8 mouse cellular contexts compared by ENCODE assay signal in the genomic region with DNA sequence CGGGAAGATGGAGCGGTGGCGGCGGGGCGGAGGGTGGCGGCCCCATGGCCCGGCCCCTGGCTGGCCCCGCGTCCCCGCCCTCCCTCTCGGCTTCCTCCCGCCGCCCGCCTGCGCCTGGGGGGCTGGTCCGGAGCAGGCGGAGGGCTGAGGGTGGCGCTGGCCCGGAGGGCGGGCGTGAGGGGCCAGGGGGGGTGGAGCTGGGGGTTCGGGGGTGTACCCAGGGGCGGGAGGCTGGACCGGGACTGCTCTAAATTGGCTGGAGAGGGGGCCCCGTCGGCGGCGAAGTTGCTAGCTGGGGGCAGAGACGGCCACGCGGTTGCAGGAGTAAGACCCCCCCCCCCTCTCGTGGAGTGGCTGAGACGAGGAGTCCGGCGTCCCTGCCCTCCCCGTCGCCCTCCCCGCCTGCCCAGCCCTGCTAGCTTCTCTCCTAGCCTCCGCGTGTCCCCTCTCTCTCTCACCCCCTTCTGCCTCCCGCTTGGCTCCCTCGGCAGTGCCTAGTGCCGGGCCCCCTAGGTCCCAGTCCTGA. TPM values are rescaled to one million over a fixed set of nuclear protein-coding genes. Genes with fewer than 3 reads are reported as not detected.
DNase-seq lines count a peak whose midpoint lies in the region; ATAC-seq and TF ChIP-seq lines count a peak whose summit lies in the region.

No protein-coding gene starts in this region.

- H3K4me1 ChIP-seq in G1E (ENCODE audit: insufficient read depth, low read depth, low read length), result peaks cover 58% of the 10 kb centered on the region
- H3K4me1 ChIP-seq in embryonic facial prominence, embryonic 10.5 days, result peaks cover 49% of the 10 kb centered on the region
- H3K4me1 ChIP-seq in heart, embryonic 15.5 days (replicated peaks), result peaks cover 21% of the 10 kb centered on the region
- H3K4me1 ChIP-seq in limb, embryonic 10.5 days, result peaks cover 46% of the 10 kb centered on the region
- H3K4me1 ChIP-seq in testis, adult 2 months (ENCODE audit: control insufficient read depth, insufficient read depth, low read length), result peaks cover 10% of the 10 kb centered on the region

- H3K4me2 ChIP-seq in heart, embryonic 15.5 days, result peak overlapping the region; percentile 73

- TF ChIP-seq CTCF in G1E (IDR thresholded peaks at IDR 0.05; ENCODE audit: low read depth, low read length), result no peak
- no peak for TF ChIP-seq CTCF in testis, adult 2 months (IDR thresholded peaks at IDR 0.05; ENCODE audit: control insufficient read depth, insufficient read depth, insufficient replicate concordance, low read depth, low read length)

- H3K9ac ChIP-seq in heart, embryonic 15.5 days, result peak overlapping the region; percentile 64

- WGBS in embryonic facial prominence, embryonic 10.5 days, result 12% methylated on average over 25 of the region's 43 CpGs
- 12% methylated on average over 11 of the region's 43 CpGs for WGBS in heart, embryonic 15.5 days
- 2% methylated on average over 12 of the region's 43 CpGs for WGBS in limb, embryonic 10.5 days

- no peak for TF ChIP-seq POLR2A in testis, adult 2 months (IDR thresholded peaks at IDR 0.05; ENCODE audit: control insufficient read depth, low read depth, low read length)

- H3K9me3 ChIP-seq in G1E (replicated peaks), result no peaks in the 10 kb centered on the region
- no peaks in the 10 kb centered on the region for H3K9me3 ChIP-seq in embryonic facial prominence, embryonic 10.5 days
- H3K9me3 ChIP-seq in heart, embryonic 15.5 days (replicated peaks), result no peaks in the 10 kb centered on the region
- H3K9me3 ChIP-seq in limb, embryonic 10.5 days (replicated peaks), result no peaks in the 10 kb centered on the region

- peaks cover 32% of the 10 kb centered on the region for H3K36me3 ChIP-seq in G1E (replicated peaks)
- no peaks in the 10 kb centered on the region for H3K36me3 ChIP-seq in embryonic facial prominence, embryonic 10.5 days (replicated peaks)
- no peaks in the 10 kb centered on the region for H3K36me3 ChIP-seq in heart, embryonic 15.5 days
- peaks cover 2% of the 10 kb centered on the region; the same call in 1 of the 2 replicates for H3K36me3 ChIP-seq in limb, embryonic 10.5 days
- H3K36me3 ChIP-seq in testis, adult 2 months (ENCODE audit: control insufficient read depth, insufficient read depth, low read length), result no peaks in the 10 kb centered on the region

- H3K4me3 ChIP-seq in G1E (ENCODE audit: low read depth, low read length), result peak overlapping the region; percentile 75
- peak overlapping the region; percentile 69 for H3K4me3 ChIP-seq in embryonic facial prominence, embryonic 10.5 days
- H3K4me3 ChIP-seq in heart, embryonic 15.5 days, result peak overlapping the region; percentile 71
- H3K4me3 ChIP-seq in limb, embryonic 10.5 days, result peak overlapping the region; percentile 66
- peak overlapping the region; percentile 74 for H3K4me3 ChIP-seq in testis, adult 2 months (ENCODE audit: control insufficient read depth, low read depth, low read length)

- peak; percentile 18; the same call in 1 of the 2 replicates for ATAC-seq in G1E (ENCODE audit: extremely low read depth, insufficient number of reproducible peaks, low FRiP score, poor library complexity, severe bottlenecking)
- peak; percentile 87 for ATAC-seq in heart, embryonic 15.5 days (replicated peaks; ENCODE audit: insufficient number of reproducible peaks, insufficient read depth, low FRiP score, low read depth)
- ATAC-seq in megakaryocyte progenitor cell, adult 5-6 weeks (replicated peaks; ENCODE audit: poor library complexity), result peak; percentile 29

- H3K27me3 ChIP-seq in G1E (ENCODE audit: insufficient read depth, low read length), result no peaks in the 10 kb centered on the region
- peaks cover 94% of the 10 kb centered on the region for H3K27me3 ChIP-seq in embryonic facial prominence, embryonic 10.5 days (replicated peaks; ENCODE audit: low read depth, poor library complexity, severe bottlenecking)
- H3K27me3 ChIP-seq in heart, embryonic 15.5 days, result no peaks in the 10 kb centered on the region; the same call in 1 of the 2 replicates
- H3K27me3 ChIP-seq in limb, embryonic 10.5 days (ENCODE audit: low read depth, poor library complexity, severe bottlenecking), result peaks cover 97% of the 10 kb centered on the region
- H3K27me3 ChIP-seq in testis, adult 2 months (ENCODE audit: control insufficient read depth, insufficient read depth, low read length), result no peaks in the 10 kb centered on the region

- peak; percentile 50 for DNase-seq in cerebellum, adult 11-12 months
- no peak for DNase-seq in cerebellum, adult 9-10 months
- DNase-seq in G1E (ENCODE audit: low spot score), result peak; percentile 78
- DNase-seq in embryonic facial prominence, embryonic 10.5 days (ENCODE audit: low spot score), result peak; percentile 74
- no peak for DNase-seq in limb, embryonic 10.5 days (ENCODE audit: low spot score)

- peak overlapping the region; percentile 94 for H3K27ac ChIP-seq in embryonic facial prominence, embryonic 10.5 days (replicated peaks)
- peak overlapping the region; percentile 97 for H3K27ac ChIP-seq in heart, embryonic 15.5 days
- peak overlapping the region; percentile 94 for H3K27ac ChIP-seq in limb, embryonic 10.5 days
- H3K27ac ChIP-seq in testis, adult 2 months (ENCODE audit: control insufficient read depth, insufficient read depth, low read depth, low read length), result peak overlapping the region; percentile 58

RNA-seq across cellular contexts. Expression of a gene that starts 0.5 kb away (rescaled TPM):
- total RNA-seq in G1E (2014; fragmentation: Nextera tagmentation) (64.3 and 68.6 TPM in 2 replicates), G1E (2017) (102 and 110 TPM in 2 replicates)
- 36.5 and 41.1 TPM in 2 replicates for polyA plus RNA-seq in G1E (2012)
- 72.9 and 77.6 TPM in 2 replicates for polyA plus RNA-seq in embryonic facial prominence, embryonic 10.5 days (2016; fragmentation: Nextera tagmentation; extraction: Ambion mirVana)
- 53.4 and 54.8 TPM in 2 replicates for polyA plus RNA-seq in heart, embryonic 15.5 days (2015; fragmentation: Nextera tagmentation; extraction: Ambion mirVana)
- polyA plus RNA-seq in limb, embryonic 10.5 days (2016; fragmentation: Nextera tagmentation; extraction: Ambion mirVana), result 73.8 and 79.2 TPM in 2 replicates
- total RNA-seq in megakaryocyte progenitor cell, adult 5-6 weeks (2015), result 27.4 and 33.6 TPM in 2 replicates
- total RNA-seq in megakaryocyte progenitor cell, adult 5-6 weeks (2017), result 46.5 and 48.3 TPM in 2 replicates
- 5.4 and 5.5 TPM in 2 replicates for polyA plus RNA-seq in testis, adult 2 months (2012; rRNA removed)

Comparison
In these comparisons a context has a peak if more than half of its experiments do, and no peak if none do; other contexts are left out.
1. DNase-seq: peak in cerebellum, adult 11-12 months (single experiment), G1E (single experiment) and embryonic facial prominence, embryonic 10.5 days (single experiment); none in cerebellum, adult 9-10 months (single experiment) and limb, embryonic 10.5 days (single experiment).
2. ATAC-seq: peak in every context shown above with its lines; median percentile 87 in heart, embryonic 15.5 days; 29 in megakaryocyte progenitor cell, adult 5-6 weeks; 18 in G1E.
3. Peak in every context shown above with its lines, with median percentiles within 50 percentile points of each other: H3K4me3 ChIP-seq and H3K27ac ChIP-seq.